Mouse (Mus musculus) kidney, adult 18-20 months (tissue): ENCODE measurements around the gene Uvrag.

ENCODE experiments used
- DNase-seq: peaks from one replicate; pipeline ENCODE4 v3.0.0; 2021

Uvrag gene

GRCm38 (mm10) chr7:99133811-99134402, 7.0 kb downstream of the Uvrag start:
- DNase-seq, result no peak

- no peak for DNase-seq
Observed at GRCm38 (mm10) chr7:99132597-99132996, 8.3 kb downstream of the Uvrag start.

GRCm38 (mm10) chr7:99131819-99132353, 9.1 kb downstream of the Uvrag start:
- DNase-seq, result no peak

- no peak for DNase-seq
Observed at GRCm38 (mm10) chr7:99128965-99129364, 12.0 kb downstream of the Uvrag start.

GRCm38 (mm10) chr7:99128020-99128950, 12.7 kb downstream of the Uvrag start:
- no peak for DNase-seq

GRCm38 (mm10) chr7:99126057-99126456, 14.9 kb downstream of the Uvrag start:
- DNase-seq, result no peak

- DNase-seq, result peak; percentile 28
Observed at GRCm38 (mm10) chr7:99122651-99123050, 18.3 kb downstream of the Uvrag start.

GRCm38 (mm10) chr7:99120865-99121521, 19.9 kb downstream of the Uvrag start:
- DNase-seq, result no peak

GRCm38 (mm10) chr7:99120082-99120481, 20.9 kb downstream of the Uvrag start:
- DNase-seq, result no peak

- DNase-seq, result no peak
Observed at GRCm38 (mm10) chr7:99116781-99117180, 24.2 kb downstream of the Uvrag start.

GRCm38 (mm10) chr7:99114006-99114726, 26.8 kb downstream of the Uvrag start:
- peak; percentile 38 for DNase-seq

GRCm38 (mm10) chr7:99107566-99107965, 33.4 kb downstream of the Uvrag start:
- no peak for DNase-seq

- DNase-seq, result peak; percentile 31
Observed at GRCm38 (mm10) chr7:99106714-99107270, 34.1 kb downstream of the Uvrag start.

- DNase-seq, result peak; percentile 46
Observed at GRCm38 (mm10) chr7:99101767-99102593, 39.0 kb downstream of the Uvrag start.

- peak; percentile 20 for DNase-seq
Observed at GRCm38 (mm10) chr7:99101076-99101475, 39.9 kb downstream of the Uvrag start.

GRCm38 (mm10) chr7:99100573-99100972, 40.4 kb downstream of the Uvrag start:
- peak; percentile 36 for DNase-seq

GRCm38 (mm10) chr7:99100087-99100486, 40.9 kb downstream of the Uvrag start:
- no peak for DNase-seq

GRCm38 (mm10) chr7:99097781-99098180, 43.2 kb downstream of the Uvrag start:
- no peak for DNase-seq

- DNase-seq, result no peak
Observed at GRCm38 (mm10) chr7:99097128-99097527, 43.8 kb downstream of the Uvrag start.

GRCm38 (mm10) chr7:99095191-99095590, 45.8 kb downstream of the Uvrag start:
- DNase-seq, result peak; percentile 63

- DNase-seq, result no peak
Observed at GRCm38 (mm10) chr7:99094336-99094735, 46.6 kb downstream of the Uvrag start.
